Mouse (Mus musculus) left cerebral cortex, postnatal 4 days (tissue): Measurements from ENCODE around the gene Elmsan1. TPM values are rescaled to one million over a fixed set of nuclear protein-coding genes. Genes with fewer than 3 reads are reported as not detected.
A peak's percentile ranks its signal among the peaks of the same experiment; 100 is the strongest.

ENCODE experiments used
- DNase-seq: peaks from one replicate; pipeline ENCODE4 v3.0.0-alpha.2; 2022
- intact Hi-C: fragments of 180-260 bp; cut with DNase I; formaldehyde crosslinking; loops from one replicate; pipeline ENCODE4 v1.15.1; 2025
- total RNA-seq, 2 experiments: library from RNA; stranded (reverse); gene quantifications; 2 replicates each; pipeline ENCODE4 v1.2.3; 2021

Elmsan1 gene
- total RNA-seq, 2 experiments from 2014 or later: 12.9 to 14.9 TPM

GRCm38 (mm10) chr12:84153414-84153813, 65.3 kb downstream of the Elmsan1 start:
- intact Hi-C loops: no loop called here
- no peak for DNase-seq

- intact Hi-C loops: no loop called here
- no peak for DNase-seq
Measured at GRCm38 (mm10) chr12:84152352-84153190, 66.1 kb downstream of the Elmsan1 start.

GRCm38 (mm10) chr12:84151911-84152310, 66.8 kb downstream of the Elmsan1 start:
- intact Hi-C loops: no loop called here
- no peak for DNase-seq

GRCm38 (mm10) chr12:84150976-84151375, 67.7 kb downstream of the Elmsan1 start:
- no peak for DNase-seq
- intact Hi-C loops: no loop called here

- intact Hi-C loops: no loop called here
- DNase-seq: no peak
Measured at GRCm38 (mm10) chr12:84149971-84150370, 68.7 kb downstream of the Elmsan1 start.

GRCm38 (mm10) chr12:84148622-84149012, 70.1 kb downstream of the Elmsan1 start:
- no peak for DNase-seq
- intact Hi-C loops: no loop called here

- intact Hi-C loops: no loop called here
- DNase-seq: peak; percentile 88
Measured at GRCm38 (mm10) chr12:84147954-84148621, 70.6 kb downstream of the Elmsan1 start, which contains the start of gene Pnma1. Pnma1 (minus strand) TSS chr12:84148489.

- DNase-seq: no peak
- intact Hi-C loops: no loop called here
Measured at GRCm38 (mm10) chr12:84142281-84143050, 76.2 kb downstream of the Elmsan1 start.

- intact Hi-C loops: no loop called here
- DNase-seq: no peak
Measured at GRCm38 (mm10) chr12:84141271-84141670, 77.4 kb downstream of the Elmsan1 start.

GRCm38 (mm10) chr12:84140135-84140534, 78.5 kb downstream of the Elmsan1 start:
- intact Hi-C loops: no loop called here
- no peak for DNase-seq

- intact Hi-C loops: no loop called here
- no peak for DNase-seq
Measured at GRCm38 (mm10) chr12:84137131-84137530, 81.5 kb downstream of the Elmsan1 start.

GRCm38 (mm10) chr12:84132265-84132664, 86.4 kb downstream of the Elmsan1 start:
- DNase-seq: no peak
- intact Hi-C loops: no loop called here

- DNase-seq: no peak
- intact Hi-C loops: no loop called here
Measured at GRCm38 (mm10) chr12:84129931-84130330, 88.8 kb downstream of the Elmsan1 start.

GRCm38 (mm10) chr12:84128576-84128975, 90.1 kb downstream of the Elmsan1 start:
- intact Hi-C loops: no loop called here
- DNase-seq: no peak

- intact Hi-C loops: no loop called here
Measured at GRCm38 (mm10) chr12:84126899-84127298, 91.8 kb downstream of the Elmsan1 start.

GRCm38 (mm10) chr12:84125892-84126291, 92.8 kb downstream of the Elmsan1 start:
- no peak for DNase-seq
- intact Hi-C loops: no loop called here

More at GRCm38 (mm10) chr12:84126899-84127298, 91.8 kb downstream of the Elmsan1 start:
- no peak for DNase-seq

GRCm38 (mm10) chr12:84119584-84119983, 99.1 kb downstream of the Elmsan1 start:
- intact Hi-C loops: no loop called here

GRCm38 (mm10) chr12:84114153-84114994, 104.3 kb downstream of the Elmsan1 start, which contains the start of gene Dnal1:
Dnal1 (plus strand) TSS chr12:84114366.
- intact Hi-C loops: no loop called here
- peak; percentile 93 for DNase-seq

More at GRCm38 (mm10) chr12:84119584-84119983, 99.1 kb downstream of the Elmsan1 start:
- no peak for DNase-seq

GRCm38 (mm10) chr12:84113676-84114075, 105.0 kb downstream of the Elmsan1 start:
- intact Hi-C loops: no loop called here
- DNase-seq: no peak

GRCm38 (mm10) chr12:84110814-84111213, 107.9 kb downstream of the Elmsan1 start:
- DNase-seq: no peak
- intact Hi-C loops: no loop called here
